Mouse (Mus musculus): ENCODE data around the gene Lrrtm4. TPM values are rescaled to one million over a fixed set of nuclear protein-coding genes. Genes with fewer than 3 reads are reported as not detected.

Gene Lrrtm4
- polyA plus RNA-seq, 1 experiment from 2014 or later, result 0.53 TPM

GRCm38 (mm10) chr6:80105343-80105742 is 86.7 kb downstream of the Lrrtm4 start:
- no peaks in the 10 kb centered on the region for H3K36me3 ChIP-seq (ENCODE audit: insufficient read depth, low read length)
- H3K4me2 ChIP-seq (ENCODE audit: low read length), result no peak overlapping the region
- TF ChIP-seq CTCF (IDR thresholded peaks at IDR 0.05; ENCODE audit: low read depth), result no peak
- no peaks in the 10 kb centered on the region for H3K4me1 ChIP-seq (replicated peaks; ENCODE audit: insufficient read depth, low read length)
- no peak overlapping the region for H3K4me3 ChIP-seq (replicated peaks; ENCODE audit: low read depth, low read length)
- ATAC-seq (replicated peaks; ENCODE audit: low FRiP score, low read depth) (no peak), DNase-seq (ENCODE audit: low spot score) (no peak)
- no peak overlapping the region for H3K9ac ChIP-seq (ENCODE audit: low read depth, low read length)
- H3K27ac ChIP-seq, result no peak overlapping the region
- no peaks in the 10 kb centered on the region for H3K27me3 ChIP-seq (ENCODE audit: insufficient read depth, low read length)
- H3K9me3 ChIP-seq (replicated peaks; ENCODE audit: low read length), result no peaks in the 10 kb centered on the region
- 84% methylated on average over 2 of the region's 2 CpGs for WGBS

DNA sequence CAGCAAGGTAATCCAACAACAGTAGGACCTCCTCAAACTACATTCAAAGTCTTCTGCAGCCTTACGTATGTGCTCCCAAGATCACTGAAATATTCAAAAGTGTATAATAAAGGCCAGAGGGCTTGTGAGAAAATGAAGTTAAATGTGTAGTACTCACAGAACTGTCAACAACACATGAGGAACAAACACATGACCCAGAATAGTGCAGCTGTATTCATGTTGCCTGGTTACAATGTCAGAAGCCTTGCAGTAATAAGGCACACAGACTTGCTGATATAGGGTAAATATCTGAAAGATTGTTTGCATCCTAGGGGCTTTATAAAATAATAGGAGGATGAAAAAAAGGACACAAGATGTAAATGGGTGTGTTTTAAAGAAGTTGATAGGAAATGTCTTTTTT is 87.2 kb downstream of the Lrrtm4 start:
- no peak for TF ChIP-seq CTCF (IDR thresholded peaks at IDR 0.05; ENCODE audit: low read depth)
- no peak overlapping the region for H3K9ac ChIP-seq (ENCODE audit: low read depth, low read length)
- DNase-seq (ENCODE audit: low spot score) (no peak), ATAC-seq (replicated peaks; ENCODE audit: low FRiP score, low read depth) (no peak)
- WGBS, result 94% methylated on average over 1 of the region's 1 CpGs
- H3K4me1 ChIP-seq (replicated peaks; ENCODE audit: insufficient read depth, low read length), result no peaks in the 10 kb centered on the region
- H3K4me3 ChIP-seq (replicated peaks; ENCODE audit: low read depth, low read length), result no peak overlapping the region
- H3K9me3 ChIP-seq (replicated peaks; ENCODE audit: low read length), result no peaks in the 10 kb centered on the region
- no peak overlapping the region for H3K27ac ChIP-seq
- no peaks in the 10 kb centered on the region for H3K36me3 ChIP-seq (ENCODE audit: insufficient read depth, low read length)
- no peak overlapping the region for H3K4me2 ChIP-seq (ENCODE audit: low read length)
- H3K27me3 ChIP-seq (ENCODE audit: insufficient read depth, low read length), result no peaks in the 10 kb centered on the region

DNA sequence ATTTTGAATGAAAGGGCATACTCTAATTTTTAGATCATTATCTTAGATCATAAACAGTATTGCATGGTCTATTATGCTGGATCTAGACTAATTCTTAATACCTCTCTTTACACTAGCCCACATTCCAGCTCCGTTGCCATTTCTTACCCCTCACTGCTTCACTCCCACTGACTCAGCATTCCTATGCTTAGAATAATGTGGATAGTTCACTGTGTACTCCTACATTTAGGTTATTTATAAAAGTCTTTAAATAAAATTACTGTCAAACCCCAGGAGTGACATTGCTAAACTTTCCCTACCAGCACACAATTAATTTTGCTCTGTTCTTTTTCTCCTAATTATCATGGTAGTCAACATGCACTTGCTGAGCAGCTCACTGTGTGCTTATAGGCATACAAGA is 107.7 kb downstream of the Lrrtm4 start:
- Histone ChIP-seq H3K4me1 (replicated peaks; ENCODE audit: insufficient read depth, low read length) (no peaks in the 10 kb centered on the region), H3K4me3 (replicated peaks; ENCODE audit: low read depth, low read length) (no peak overlapping the region), H3K9ac (ENCODE audit: low read depth, low read length) (no peak overlapping the region), H3K9me3 (replicated peaks; ENCODE audit: low read length) (no peaks in the 10 kb centered on the region), H3K27me3 (ENCODE audit: insufficient read depth, low read length) (no peaks in the 10 kb centered on the region), H3K27ac (no peak overlapping the region), H3K36me3 (ENCODE audit: insufficient read depth, low read length) (no peaks in the 10 kb centered on the region), H3K4me2 (ENCODE audit: low read length) (no peak overlapping the region)
- 72% methylated on average over 1 of the region's 1 CpGs for WGBS
- no peak for ATAC-seq (replicated peaks; ENCODE audit: low FRiP score, low read depth)
- DNase-seq (ENCODE audit: low spot score), result no peak
- TF ChIP-seq CTCF (IDR thresholded peaks at IDR 0.05; ENCODE audit: low read depth), result no peak

GRCm38 (mm10) chr6:80162585-80162984 is 143.9 kb downstream of the Lrrtm4 start:
- no peak overlapping the region for H3K27ac ChIP-seq
- no peak for DNase-seq (ENCODE audit: low spot score)
- no peak for TF ChIP-seq CTCF (IDR thresholded peaks at IDR 0.05; ENCODE audit: low read depth)
- no peak for ATAC-seq (replicated peaks; ENCODE audit: low FRiP score, low read depth)
- H3K9ac ChIP-seq (ENCODE audit: low read depth, low read length), result no peak overlapping the region
- no peaks in the 10 kb centered on the region for H3K9me3 ChIP-seq (replicated peaks; ENCODE audit: low read length)
- no peaks in the 10 kb centered on the region for H3K36me3 ChIP-seq (ENCODE audit: insufficient read depth, low read length)
- no peak overlapping the region for H3K4me2 ChIP-seq (ENCODE audit: low read length)
- no peak overlapping the region for H3K4me3 ChIP-seq (replicated peaks; ENCODE audit: low read depth, low read length)
- H3K27me3 ChIP-seq (ENCODE audit: insufficient read depth, low read length), result no peaks in the 10 kb centered on the region
- H3K4me1 ChIP-seq (replicated peaks; ENCODE audit: insufficient read depth, low read length), result no peaks in the 10 kb centered on the region
- WGBS, result 65% methylated on average over 4 of the region's 4 CpGs

DNA sequence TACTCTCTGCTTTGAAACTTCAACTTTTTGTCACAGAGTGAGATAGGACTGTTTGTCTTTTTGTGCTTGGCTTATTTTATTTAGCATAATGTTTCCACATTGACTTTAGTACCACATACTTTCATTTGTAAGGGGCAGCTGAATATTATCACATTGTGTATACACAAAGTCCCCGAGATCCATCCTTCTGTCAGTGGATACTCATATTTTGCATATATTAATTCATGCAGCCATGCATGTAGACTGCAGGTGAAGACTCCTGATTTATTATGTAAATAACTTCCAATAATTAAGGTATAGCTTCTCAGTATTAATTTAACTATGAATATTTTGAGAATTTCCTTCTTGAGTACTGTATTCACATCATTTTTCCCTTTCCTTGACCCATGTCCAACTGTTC is 163.2 kb downstream of the Lrrtm4 start:
- 94% methylated on average over 1 of the region's 1 CpGs for WGBS
- no peak for TF ChIP-seq CTCF (IDR thresholded peaks at IDR 0.05; ENCODE audit: low read depth)
- H3K27me3 ChIP-seq (ENCODE audit: insufficient read depth, low read length), result no peaks in the 10 kb centered on the region
- DNase-seq (ENCODE audit: low spot score) (no peak), ATAC-seq (replicated peaks; ENCODE audit: low FRiP score, low read depth) (no peak)
- H3K4me1 ChIP-seq (replicated peaks; ENCODE audit: insufficient read depth, low read length), result no peaks in the 10 kb centered on the region
- no peak overlapping the region for H3K4me3 ChIP-seq (replicated peaks; ENCODE audit: low read depth, low read length)
- H3K36me3 ChIP-seq (ENCODE audit: insufficient read depth, low read length), result no peaks in the 10 kb centered on the region
- no peak overlapping the region for H3K4me2 ChIP-seq (ENCODE audit: low read length)
- H3K27ac ChIP-seq, result no peak overlapping the region
- no peaks in the 10 kb centered on the region for H3K9me3 ChIP-seq (replicated peaks; ENCODE audit: low read length)
- H3K9ac ChIP-seq (ENCODE audit: low read depth, low read length), result no peak overlapping the region

- no peak for ATAC-seq (replicated peaks; ENCODE audit: low FRiP score, low read depth)
- 88% methylated on average over 2 of the region's 2 CpGs for WGBS
Observed at GRCm38 (mm10) chr6:80182353-80182752, 163.7 kb downstream of the Lrrtm4 start.

GRCm38 (mm10) chr6:80185489-80186113 is 166.9 kb downstream of the Lrrtm4 start:
- TF ChIP-seq CTCF (IDR thresholded peaks at IDR 0.05; ENCODE audit: low read depth), result no peak
- H3K4me1 ChIP-seq (replicated peaks; ENCODE audit: insufficient read depth, low read length), result no peaks in the 10 kb centered on the region
- no peak overlapping the region for H3K4me2 ChIP-seq (ENCODE audit: low read length)
- no peak overlapping the region for H3K27ac ChIP-seq
- no peaks in the 10 kb centered on the region for H3K36me3 ChIP-seq (ENCODE audit: insufficient read depth, low read length)
- WGBS, result 69% methylated on average over 6 of the region's 6 CpGs
- H3K27me3 ChIP-seq (ENCODE audit: insufficient read depth, low read length), result no peaks in the 10 kb centered on the region
- no peaks in the 10 kb centered on the region for H3K9me3 ChIP-seq (replicated peaks; ENCODE audit: low read length)
- no peak overlapping the region for H3K4me3 ChIP-seq (replicated peaks; ENCODE audit: low read depth, low read length)
- ATAC-seq (replicated peaks; ENCODE audit: low FRiP score, low read depth), result no peak
- no peak for DNase-seq (ENCODE audit: low spot score)
- no peak overlapping the region for H3K9ac ChIP-seq (ENCODE audit: low read depth, low read length)

More at GRCm38 (mm10) chr6:80182353-80182752, 163.7 kb downstream of the Lrrtm4 start:
- H3K4me1 ChIP-seq (replicated peaks; ENCODE audit: insufficient read depth, low read length), result no peaks in the 10 kb centered on the region
- no peak overlapping the region for H3K4me2 ChIP-seq (ENCODE audit: low read length)
- H3K9me3 ChIP-seq (replicated peaks; ENCODE audit: low read length), result no peaks in the 10 kb centered on the region
- no peak overlapping the region for H3K4me3 ChIP-seq (replicated peaks; ENCODE audit: low read depth, low read length)
- H3K9ac ChIP-seq (ENCODE audit: low read depth, low read length), result no peak overlapping the region
- no peaks in the 10 kb centered on the region for H3K27me3 ChIP-seq (ENCODE audit: insufficient read depth, low read length)
- DNase-seq (ENCODE audit: low spot score), result no peak
- TF ChIP-seq CTCF (IDR thresholded peaks at IDR 0.05; ENCODE audit: low read depth), result no peak
- H3K27ac ChIP-seq, result no peak overlapping the region
- H3K36me3 ChIP-seq (ENCODE audit: insufficient read depth, low read length), result no peaks in the 10 kb centered on the region

Measured in kidney, postnatal 0 days (tissue).